Mouse (Mus musculus): Measurements from ENCODE around the gene Actrt1. TPM values are rescaled to one million over a fixed set of nuclear protein-coding genes. Genes with fewer than 3 reads are reported as not detected.

The Actrt1 gene
- not detected in 2 replicates for polyA plus RNA-seq (2012; rRNA removed)

DNA sequence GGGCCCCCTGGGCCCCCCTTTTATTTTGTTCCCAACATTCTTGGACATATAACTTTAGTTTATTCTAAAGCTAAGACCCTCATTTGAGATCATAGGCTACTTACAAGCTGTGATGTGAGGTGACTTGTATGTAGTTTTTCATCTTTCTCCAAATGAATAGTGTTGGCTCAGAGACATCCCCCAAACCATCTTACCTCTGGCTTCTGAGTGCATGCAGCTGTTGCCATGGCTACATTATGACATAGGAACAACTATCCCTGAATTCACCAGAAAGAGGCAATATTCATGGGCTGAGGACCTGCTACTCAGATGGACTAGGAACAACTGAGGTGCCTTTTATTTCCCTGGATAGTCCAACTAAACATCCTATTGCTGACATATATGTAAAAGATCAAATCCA is at the start of gene Actrt1:
TSS of gene Actrt1 (plus strand) at position 301 of the 400 bp plus-strand sequence.
- DNase-seq (ENCODE audit: extremely low spot score in 1 of 2, low spot score in 1 of 2): no peak

DNA sequence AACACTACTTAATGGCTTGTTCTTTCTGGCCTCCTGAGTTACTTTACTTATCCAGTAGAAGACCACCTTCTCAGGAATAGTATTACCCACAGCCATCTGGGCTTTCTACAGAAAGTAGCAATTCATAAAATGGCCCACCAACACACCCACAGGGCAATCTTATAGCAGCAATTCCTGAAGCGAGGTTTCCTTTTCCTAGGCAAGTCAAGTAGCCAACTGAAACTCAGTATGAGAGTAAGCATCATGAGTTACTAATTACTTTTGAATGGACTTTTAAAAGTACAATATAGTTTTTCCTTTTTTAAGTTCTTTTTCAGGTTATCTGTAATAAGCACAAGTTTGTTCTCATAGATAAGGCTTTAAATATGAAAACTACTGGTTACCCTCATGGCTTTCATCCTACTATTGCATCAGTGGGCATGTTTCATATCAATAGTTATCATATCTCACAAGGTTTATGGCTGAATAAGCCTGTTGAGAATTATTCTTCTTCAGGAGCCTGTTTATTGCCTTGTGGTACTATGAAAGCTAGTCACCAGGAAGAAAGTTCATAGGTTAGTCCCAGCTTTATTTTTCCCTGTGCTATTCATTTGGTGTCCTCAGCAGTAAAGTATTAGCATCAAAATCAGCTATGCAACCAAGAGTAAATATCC is 2.8 kb downstream of the Actrt1 start:
- DNase-seq (ENCODE audit: extremely low spot score in 1 of 2, low spot score in 1 of 2): no peak

Measured in frontal cortex, adult 2 months (tissue).